Mouse (Mus musculus): ENCODE results near the gene Dnaja3. TPM values are rescaled to one million over a fixed set of nuclear protein-coding genes. Genes with fewer than 3 reads are reported as not detected.

Gene Dnaja3
- polyA plus RNA-seq, 2 experiments: 18.8 to 34.1 TPM

DNA sequence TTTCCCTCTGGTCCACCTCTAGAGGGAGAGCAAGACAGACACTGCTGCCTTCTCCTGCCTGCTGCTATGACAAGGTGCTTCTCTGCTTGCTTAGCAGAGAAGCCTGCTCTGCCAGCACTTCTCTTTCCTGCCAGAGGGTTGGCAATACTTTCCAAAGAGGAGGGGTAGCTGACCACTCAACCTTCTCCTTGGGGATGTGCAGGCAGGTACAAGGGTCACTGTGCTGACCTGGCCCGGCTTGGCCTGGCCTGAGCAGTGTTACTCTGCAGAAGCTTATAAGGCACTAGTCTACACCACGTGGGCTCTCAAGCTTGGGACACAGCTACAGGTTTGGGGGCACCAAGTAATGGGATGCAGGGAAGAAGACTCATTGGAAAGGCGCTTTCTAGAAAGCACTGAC is 25.1 kb upstream of the Dnaja3 start:
- Histone ChIP-seq H3K4me2 (ENCODE audit: low read depth) (no peak overlapping the region), H3K9me3 (ENCODE audit: control insufficient read depth, low read length) (no peaks in the 10 kb centered on the region), H3K27ac (no peak overlapping the region), H3K4me1 (replicated peaks; ENCODE audit: control insufficient read depth in 2 of 2, insufficient read depth in 2 of 2, low read length in 1 of 2) (no peaks in the 10 kb centered on the region), H3K4me3 (ENCODE audit: insufficient read depth in 1 of 2, low read depth in 2 of 2, low read length in 2 of 2) (no peak overlapping the region), H3K27me3 (ENCODE audit: control insufficient read depth, insufficient read depth, low read length) (no peaks in the 10 kb centered on the region), H3K36me3 (replicated peaks; ENCODE audit: control insufficient read depth, insufficient read depth, low read depth) (no peaks in the 10 kb centered on the region; the same call in none of the 2 replicates), H3K9ac (replicated peaks) (no peak overlapping the region)
- ATAC-seq (ENCODE audit: insufficient read depth) (no peak), DNase-seq (ENCODE audit: low read depth in 3 of 3, low spot score in 3 of 3) (no peak)
- 75% methylated on average over 3 of the region's 3 CpGs for WGBS (ENCODE audit: insufficient replicate concordance)
- TF ChIP-seq EP300 (IDR thresholded peaks at IDR 0.05; ENCODE audit: low read depth): no peak
- no peak for TF ChIP-seq CTCF (IDR thresholded peaks at IDR 0.05; ENCODE audit: low read depth)

DNA sequence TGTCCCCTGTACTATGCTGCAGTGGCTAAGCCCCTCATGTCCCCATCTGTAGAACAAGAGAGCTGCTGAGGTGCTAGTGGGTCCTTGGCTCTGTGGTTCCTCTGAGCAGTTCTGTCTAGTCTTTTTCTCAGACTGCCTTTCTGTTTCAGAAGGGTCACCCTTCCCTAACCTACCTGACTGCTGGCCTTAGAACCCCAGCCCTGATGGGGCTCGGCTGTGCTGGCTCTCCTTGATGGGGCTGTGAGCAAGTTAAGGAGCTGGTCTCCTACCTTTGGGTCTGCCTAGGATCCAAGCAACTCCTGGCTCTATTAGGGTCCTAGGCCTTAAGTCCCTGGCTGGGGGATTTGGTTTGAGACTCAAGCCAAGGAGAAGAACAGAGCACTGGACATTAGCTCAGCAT is 24.5 kb upstream of the Dnaja3 start:
- Histone ChIP-seq H3K9ac (replicated peaks) (no peak overlapping the region), H3K4me2 (ENCODE audit: low read depth) (no peak overlapping the region), H3K4me3 (ENCODE audit: insufficient read depth in 1 of 2, low read depth in 2 of 2, low read length in 2 of 2) (no peak overlapping the region), H3K36me3 (replicated peaks; ENCODE audit: control insufficient read depth, insufficient read depth, low read depth) (no peaks in the 10 kb centered on the region; the same call in none of the 2 replicates), H3K27ac (no peak overlapping the region), H3K4me1 (replicated peaks; ENCODE audit: control insufficient read depth in 2 of 2, insufficient read depth in 2 of 2, low read length in 1 of 2) (no peaks in the 10 kb centered on the region), H3K27me3 (ENCODE audit: control insufficient read depth, insufficient read depth, low read length) (no peaks in the 10 kb centered on the region), H3K9me3 (ENCODE audit: control insufficient read depth, low read length) (no peaks in the 10 kb centered on the region)
- 70% methylated on average over 1 of the region's 1 CpGs for WGBS (ENCODE audit: insufficient replicate concordance)
- no peak for ATAC-seq (ENCODE audit: insufficient read depth)
- DNase-seq (ENCODE audit: low read depth in 3 of 3, low spot score in 3 of 3): no peak
- TF ChIP-seq CTCF (IDR thresholded peaks at IDR 0.05; ENCODE audit: low read depth): no peak
- no peak for TF ChIP-seq EP300 (IDR thresholded peaks at IDR 0.05; ENCODE audit: low read depth)

DNA sequence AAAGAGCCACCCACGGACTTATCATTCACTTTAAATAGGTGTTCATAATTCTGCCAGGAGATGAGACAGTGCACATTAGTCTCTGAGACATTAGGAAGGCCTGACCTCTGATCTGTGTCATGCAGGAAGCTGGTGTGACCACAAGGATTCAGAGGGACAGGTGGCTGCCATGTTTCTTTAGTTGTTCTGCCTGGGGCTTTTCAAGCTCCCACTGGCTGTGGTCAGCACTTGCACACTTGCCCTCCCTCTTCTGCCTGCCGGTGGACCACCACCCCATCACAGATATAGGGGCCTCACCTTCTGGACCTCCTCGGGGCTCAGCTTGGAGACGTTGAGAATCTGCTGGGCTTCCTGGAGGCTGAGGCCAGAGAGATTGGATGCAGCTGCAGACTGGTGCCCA is 23.0 kb upstream of the Dnaja3 start:
- WGBS (ENCODE audit: insufficient replicate concordance): 66% methylated on average over 4 of the region's 4 CpGs
- Histone ChIP-seq H3K27ac (no peak overlapping the region), H3K36me3 (replicated peaks; ENCODE audit: control insufficient read depth, insufficient read depth, low read depth) (no peaks in the 10 kb centered on the region; the same call in none of the 2 replicates), H3K27me3 (ENCODE audit: control insufficient read depth, insufficient read depth, low read length) (no peaks in the 10 kb centered on the region), H3K9ac (replicated peaks) (no peak overlapping the region), H3K4me2 (ENCODE audit: low read depth) (no peak overlapping the region), H3K4me1 (replicated peaks; ENCODE audit: control insufficient read depth in 2 of 2, insufficient read depth in 2 of 2, low read length in 1 of 2) (no peaks in the 10 kb centered on the region), H3K9me3 (ENCODE audit: control insufficient read depth, low read length) (no peaks in the 10 kb centered on the region), H3K4me3 (ENCODE audit: insufficient read depth in 1 of 2, low read depth in 2 of 2, low read length in 2 of 2) (no peak overlapping the region)
- ATAC-seq (ENCODE audit: insufficient read depth) (no peak), DNase-seq (ENCODE audit: low read depth in 3 of 3, low spot score in 3 of 3) (no peak)
- TF ChIP-seq CTCF (IDR thresholded peaks at IDR 0.05; ENCODE audit: low read depth) (no peak), EP300 (IDR thresholded peaks at IDR 0.05; ENCODE audit: low read depth) (no peak)

DNA sequence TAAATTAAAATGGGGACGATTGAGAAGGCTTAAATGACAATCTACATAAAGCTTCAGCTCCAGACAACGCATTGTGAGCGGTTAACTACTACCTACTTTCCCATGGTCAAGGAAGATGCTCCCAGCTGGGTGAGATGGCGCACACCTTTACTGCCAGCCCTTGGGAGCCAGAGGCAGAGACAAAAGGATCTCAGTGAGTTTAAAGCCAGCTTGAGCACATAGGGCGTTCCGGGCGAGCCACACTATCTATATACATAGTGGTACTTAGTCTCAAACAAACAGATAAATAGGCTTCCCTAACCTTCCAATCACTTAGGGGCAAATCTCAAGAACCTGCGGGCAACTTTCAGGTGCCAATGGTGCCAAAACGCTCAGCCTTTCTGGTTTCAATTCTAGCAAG is 15.7 kb upstream of the Dnaja3 start:
- Histone ChIP-seq H3K9me3 (ENCODE audit: control insufficient read depth, low read length) (no peaks in the 10 kb centered on the region), H3K27ac (peak overlapping the region; percentile 72), H3K36me3 (replicated peaks; ENCODE audit: control insufficient read depth, insufficient read depth, low read depth) (no peaks in the 10 kb centered on the region), H3K9ac (replicated peaks) (peak overlapping the region; percentile 84), H3K27me3 (ENCODE audit: control insufficient read depth, insufficient read depth, low read length) (no peaks in the 10 kb centered on the region), H3K4me2 (ENCODE audit: low read depth) (peak overlapping the region; percentile 85), H3K4me3 (ENCODE audit: insufficient read depth in 1 of 2, low read depth in 2 of 2, low read length in 2 of 2) (peak overlapping the region; percentile 84 to 89), H3K4me1 (replicated peaks; ENCODE audit: control insufficient read depth in 2 of 2, insufficient read depth in 2 of 2, low read length in 1 of 2) (peaks cover 14 to 18% of the 10 kb centered on the region in 2 experiments)
- ATAC-seq (ENCODE audit: insufficient read depth) (peak; percentile 56), DNase-seq (ENCODE audit: low read depth in 3 of 3, low spot score in 3 of 3) (peak in 1 of 3 experiments; percentile 26)
- 16% methylated on average over 9 of the region's 9 CpGs for WGBS (ENCODE audit: insufficient replicate concordance)
- no peak for TF ChIP-seq EP300 (IDR thresholded peaks at IDR 0.05; ENCODE audit: low read depth)
- no peak for TF ChIP-seq CTCF (IDR thresholded peaks at IDR 0.05; ENCODE audit: low read depth)

DNA sequence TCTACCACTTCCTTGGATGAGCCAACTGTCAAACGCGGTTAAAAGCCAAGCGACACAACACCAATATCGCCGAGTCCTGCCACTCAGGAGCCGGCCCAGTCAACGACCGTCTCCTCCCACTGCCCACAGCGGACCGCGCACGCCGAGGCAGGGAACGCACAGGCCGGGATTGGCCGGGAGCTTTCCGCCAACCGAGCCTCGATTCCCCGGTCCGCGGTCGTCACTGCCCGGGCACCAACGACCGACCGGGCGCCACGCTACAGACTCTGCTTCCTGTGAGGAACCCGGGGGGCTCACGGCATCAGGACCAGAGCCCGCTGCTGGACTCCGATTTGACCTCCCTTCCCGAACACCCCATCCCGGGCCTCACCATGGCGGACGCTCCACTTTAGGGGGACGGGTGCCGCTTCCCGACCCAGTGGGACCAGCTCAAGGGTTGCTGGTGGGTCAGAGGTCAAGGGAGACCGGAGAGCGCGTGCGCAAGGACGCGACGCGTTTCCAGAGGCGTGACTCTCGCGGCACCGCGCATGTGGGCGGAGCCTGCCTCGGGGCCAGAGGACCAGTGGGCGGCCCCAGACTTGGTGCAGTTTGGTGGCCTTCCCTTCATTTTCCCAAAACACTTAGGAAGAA is 15.2 kb upstream of the Dnaja3 start, which contains the start of gene Pam16:
Pam16 (minus strand) TSS at position 508 of the 630 bp plus-strand sequence.
- ATAC-seq (ENCODE audit: insufficient read depth) (peak; percentile 89), DNase-seq (ENCODE audit: low read depth in 3 of 3, low spot score in 3 of 3) (peak; percentile 78 to 82 (median 79))
- Histone ChIP-seq H3K4me1 (replicated peaks; ENCODE audit: control insufficient read depth in 2 of 2, insufficient read depth in 2 of 2, low read length in 1 of 2) (peaks cover 14 to 18% of the 10 kb centered on the region in 2 experiments), H3K27ac (peak within 1 kb of the TSS; percentile 72), H3K27me3 (ENCODE audit: control insufficient read depth, insufficient read depth, low read length) (no peaks in the 10 kb centered on the region), H3K36me3 (replicated peaks; ENCODE audit: control insufficient read depth, insufficient read depth, low read depth) (no peaks in the 10 kb centered on the region), H3K9ac (replicated peaks) (peak within 1 kb of the TSS; percentile 84), H3K4me2 (ENCODE audit: low read depth) (peak within 1 kb of the TSS; percentile 85), H3K9me3 (ENCODE audit: control insufficient read depth, low read length) (no peaks in the 10 kb centered on the region), H3K4me3 (ENCODE audit: insufficient read depth in 1 of 2, low read depth in 2 of 2, low read length in 2 of 2) (peak within 1 kb of the TSS; percentile 84 to 89)
- under 1% methylated on average over 56 of the region's 56 CpGs for WGBS (ENCODE audit: insufficient replicate concordance)
- TF ChIP-seq CTCF (IDR thresholded peaks at IDR 0.05; ENCODE audit: low read depth) (no peak), EP300 (IDR thresholded peaks at IDR 0.05; ENCODE audit: low read depth) (no peak)
